Mouse (Mus musculus) WW6 (cell line): ENCODE results near the gene Fbxw28.
"Not testable (repeated sequence)": the region's sequence is repeated elsewhere in the genome, so short reads cannot be mapped to it uniquely, and the experiment has no call there.

Experiments used
- DNase-seq: peaks from one replicate; pipeline ENCODE4 v3.0.0-alpha.2; 2013; ENCODE audit warnings: low read depth, low spot score

Gene Fbxw28

DNA sequence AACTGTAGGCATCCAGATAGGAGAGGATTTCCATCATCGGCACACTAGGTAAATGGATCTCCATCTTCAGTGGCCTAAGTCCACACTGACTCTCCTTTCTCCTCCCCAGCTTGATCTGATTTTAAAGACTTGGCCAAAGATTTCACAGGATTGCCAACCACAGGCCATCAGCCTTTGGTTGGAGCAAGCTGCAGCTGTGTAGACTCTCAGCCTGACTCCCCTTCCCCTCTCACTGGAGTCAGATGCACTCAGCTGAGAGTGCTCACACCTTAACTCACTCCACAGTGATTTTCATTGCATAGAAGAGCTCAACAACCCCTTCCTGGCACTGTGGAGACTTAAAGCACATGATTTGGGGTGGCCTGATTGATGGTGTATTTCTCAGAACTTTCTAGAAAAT lies at the start of gene Fbxw28:
Fbxw28 (minus strand) TSS at position 101 of the 400 bp plus-strand sequence.
- DNase-seq = not testable (repeated sequence)

DNA sequence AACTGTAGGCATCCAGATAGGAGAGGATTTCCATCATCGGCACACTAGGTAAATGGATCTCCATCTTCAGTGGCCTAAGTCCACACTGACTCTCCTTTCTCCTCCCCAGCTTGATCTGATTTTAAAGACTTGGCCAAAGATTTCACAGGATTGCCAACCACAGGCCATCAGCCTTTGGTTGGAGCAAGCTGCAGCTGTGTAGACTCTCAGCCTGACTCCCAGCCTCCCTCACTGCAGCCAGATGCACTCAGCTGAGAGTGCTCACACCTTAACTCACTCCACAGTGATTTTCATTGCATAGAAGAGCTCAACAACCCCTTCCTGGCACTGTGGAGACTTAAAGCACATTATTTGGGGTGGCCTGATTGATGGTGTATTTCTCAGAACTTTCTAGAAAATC lies 51.9 kb downstream of the Fbxw28 start, which contains the start of gene Fbxw14:
Fbxw14 (minus strand) TSS at position 101 of the 400 bp plus-strand sequence.
- not testable (repeated sequence) for DNase-seq
